In genomic region chr17:75370120-75370519, GRCm38 (mm10) we compare ENCODE assay signal across 10 mouse cellular contexts.
A peak's percentile ranks its signal among the peaks of the same experiment; 100 is the strongest.
DNase-seq lines count a peak whose midpoint lies in the region; ATAC-seq and TF ChIP-seq lines count a peak whose summit lies in the region.
"Had no signal": no experiment of that assay in that cellular context is flagged by ENCODE, and none has a peak within 500 bp of the region (broad histone marks: within the 10 kb centered on the region; RNA-seq: fewer than 3 reads in every experiment).

No protein-coding gene starts in this region.

- TF ChIP-seq POLR2A in MEL (IDR thresholded peaks at IDR 0.05; ENCODE audit: control insufficient read depth in 1 of 2, insufficient read depth in 1 of 2, low read depth in 1 of 2, low read length in 2 of 2, poor library complexity in 1 of 2): no peak

- WGBS in kidney, postnatal 0 days: 88% methylated on average over 4 of the region's 4 CpGs
- 91% methylated on average over 4 of the region's 4 CpGs for WGBS in forebrain, embryonic 13.5 days

- TF ChIP-seq CTCF in kidney, postnatal 0 days (IDR thresholded peaks at IDR 0.05; ENCODE audit: low read depth): peak; percentile 76
- TF ChIP-seq CTCF in MEL (IDR thresholded peaks at IDR 0.05 in 2 of 3, conservative IDR thresholded peaks at IDR 0.05 in 1 of 3; ENCODE audit: control insufficient read depth in 1 of 3, insufficient read depth in 1 of 3, low read depth in 2 of 3, low read length in 3 of 3, poor library complexity in 1 of 3, severe bottlenecking in 1 of 3): peak; percentile 16 to 58 (median 42); a peak in 5 of 6 replicates

- H3K27me3 ChIP-seq in kidney, postnatal 0 days (ENCODE audit: insufficient read depth, low read length): no peaks in the 10 kb centered on the region
- H3K27me3 ChIP-seq in MEL (ENCODE audit: control insufficient read depth in 1 of 2, insufficient read depth in 2 of 2, low read length in 2 of 2): no peaks in the 10 kb centered on the region; a peak in 1 of 4 replicates
- H3K27me3 ChIP-seq in forebrain, embryonic 13.5 days: no peaks in the 10 kb centered on the region

- 0 out of 2 replicates have a peak, but pooled peaks cover 3% of the 10 kb centered on the region for H3K36me3 ChIP-seq in kidney, postnatal 0 days (ENCODE audit: insufficient read depth, low read length)
- H3K36me3 ChIP-seq in MEL (ENCODE audit: control insufficient read depth in 1 of 2, insufficient read depth in 2 of 2, low read length in 2 of 2): no peaks in the 10 kb centered on the region
- H3K36me3 ChIP-seq in forebrain, embryonic 13.5 days (ENCODE audit: poor library complexity, severe bottlenecking): no peaks in the 10 kb centered on the region

- H3K4me1 ChIP-seq in kidney, postnatal 0 days (replicated peaks; ENCODE audit: insufficient read depth, low read length): no peaks in the 10 kb centered on the region
- H3K4me1 ChIP-seq in MEL (ENCODE audit: control insufficient read depth in 1 of 2, insufficient read depth in 2 of 2, low read length in 2 of 2): no peaks in the 10 kb centered on the region
- H3K4me1 ChIP-seq in forebrain, embryonic 13.5 days: no peaks in the 10 kb centered on the region
- H3K4me1 ChIP-seq: forebrain, embryonic 10.5 days had no signal

- H3K4me3 ChIP-seq in kidney, postnatal 0 days (replicated peaks; ENCODE audit: low read depth, low read length): no peak overlapping the region
- H3K4me3 ChIP-seq in MEL (ENCODE audit: control insufficient read depth in 1 of 2, insufficient read depth in 1 of 2, low read depth in 2 of 2, low read length in 2 of 2): no peak overlapping the region
- H3K4me3 ChIP-seq in forebrain, embryonic 13.5 days: no peak overlapping the region
- H3K4me3 ChIP-seq: forebrain, embryonic 10.5 days had no signal

- no peak for TF ChIP-seq EP300 in MEL (IDR thresholded peaks at IDR 0.05; ENCODE audit: low read depth in 1 of 2, low read length in 2 of 2)

- H3K79me2 ChIP-seq in MEL (ENCODE audit: control insufficient read depth, insufficient read depth, low read length, poor library complexity): no peaks in the 10 kb centered on the region

- H3K27ac ChIP-seq in kidney, postnatal 0 days: no peak overlapping the region
- H3K27ac ChIP-seq in MEL (ENCODE audit: control insufficient read depth, low read depth, low read length): no peak overlapping the region
- no peak overlapping the region for H3K27ac ChIP-seq in forebrain, embryonic 13.5 days
- H3K27ac ChIP-seq: forebrain, embryonic 10.5 days had no signal

- ATAC-seq in kidney, postnatal 0 days (replicated peaks; ENCODE audit: low FRiP score, low read depth): no peak
- no peak for ATAC-seq in forebrain, embryonic 13.5 days

- no peaks in the 10 kb centered on the region for H3K9me3 ChIP-seq in kidney, postnatal 0 days (replicated peaks; ENCODE audit: low read length)
- H3K9me3 ChIP-seq in MEL (replicated peaks; ENCODE audit: insufficient read depth, low read length): no peaks in the 10 kb centered on the region
- H3K9me3 ChIP-seq in forebrain, embryonic 13.5 days (replicated peaks): no peaks in the 10 kb centered on the region
- H3K9me3 ChIP-seq: forebrain, embryonic 10.5 days had no signal

- no peak overlapping the region for H3K9ac ChIP-seq in kidney, postnatal 0 days (ENCODE audit: low read depth, low read length)
- H3K9ac ChIP-seq in MEL (ENCODE audit: control insufficient read depth, low read depth, low read length, poor library complexity, severe bottlenecking): no peak overlapping the region
- H3K9ac ChIP-seq in forebrain, embryonic 13.5 days: no peak overlapping the region

- H3K4me2 ChIP-seq in kidney, postnatal 0 days (ENCODE audit: low read length): no peak overlapping the region
- no peak overlapping the region for H3K4me2 ChIP-seq in forebrain, embryonic 13.5 days

- TF ChIP-seq RAD21 in MEL (IDR thresholded peaks at IDR 0.05; ENCODE audit: low read depth, low read length): peak; percentile 28

- no peak for DNase-seq in kidney, postnatal 0 days (ENCODE audit: low spot score)
- DNase-seq in kidney, postnatal 14 days: no peak
- peak; percentile 63 to 66 for DNase-seq in B cell, adult 2 months
- peak; percentile 11 for DNase-seq in MEL (ENCODE audit: low read depth, low spot score)
- peak; percentile 29 for DNase-seq in induced T-regulatory cell, adult 2 months (ENCODE audit: low read depth)
- no peak for DNase-seq in frontal cortex, postnatal 10 days (ENCODE audit: low spot score in 2 of 2)
- DNase-seq in cerebellum, adult 11-12 months: no peak
- DNase-seq: kidney, adult 18-20 months had no signal

TF ChIP-seq in MEL, 35 proteins besides CTCF, POLR2A, EP300 and RAD21:
- no peak for TF ChIP-seq ZKSCAN1 (IDR thresholded peaks at IDR 0.05; ENCODE audit: low read depth, low read length)
- peak; percentile 40 for TF ChIP-seq SMC3 (IDR thresholded peaks at IDR 0.05; ENCODE audit: low read depth, low read length)

Comparison
In these comparisons a context has a peak if more than half of its experiments do, and no peak if none do; other contexts are left out.
1. DNase-seq: peak in B cell, adult 2 months (2 of 2), MEL (single experiment) and induced T-regulatory cell, adult 2 months (single experiment); none in kidney, postnatal 0 days (single experiment), kidney, postnatal 14 days (single experiment), frontal cortex, postnatal 10 days (0 of 2) and cerebellum, adult 11-12 months (single experiment).